Mouse (Mus musculus) right cerebral cortex, adult 18-20 months (tissue): ENCODE measurements around the gene Unc79.

Source experiments
- DNase-seq: peaks from one replicate; pipeline ENCODE4 v3.0.0; 2022; ENCODE audit warnings: mixed read lengths

Gene Unc79

GRCm38 (mm10) chr12:102948778-102949394 lies at the start of gene Unc79:
Gene Unc79, plus strand, starts transcription at chr12:102948859.
- peak; percentile 90 for DNase-seq

GRCm38 (mm10) chr12:102899091-102899490 lies 49.6 kb upstream of the Unc79 start, which contains the start of gene Cox8c:
Gene Cox8c, plus strand, starts transcription at chr12:102899316.
- no peak for DNase-seq

- DNase-seq: no peak
Observed at GRCm38 (mm10) chr12:102908191-102908590, 40.5 kb upstream of the Unc79 start.

GRCm38 (mm10) chr12:102916073-102916472 lies 32.6 kb upstream of the Unc79 start:
- DNase-seq: no peak

- DNase-seq: no peak
Observed at GRCm38 (mm10) chr12:102929764-102930163, 18.9 kb upstream of the Unc79 start.

- DNase-seq: no peak
Observed at GRCm38 (mm10) chr12:102930335-102930734, 18.3 kb upstream of the Unc79 start.

GRCm38 (mm10) chr12:102930789-102931188 lies 17.9 kb upstream of the Unc79 start:
- no peak for DNase-seq

GRCm38 (mm10) chr12:102935892-102936291 lies 12.8 kb upstream of the Unc79 start:
- no peak for DNase-seq

GRCm38 (mm10) chr12:102945571-102945970 lies 3.1 kb upstream of the Unc79 start:
- DNase-seq: no peak

GRCm38 (mm10) chr12:102947826-102948225 lies 833 bp upstream of the Unc79 start:
- no peak for DNase-seq

GRCm38 (mm10) chr12:102949395-102950208 lies 943 bp downstream of the Unc79 start:
- DNase-seq: peak; percentile 87

GRCm38 (mm10) chr12:102960051-102960775 lies 11.6 kb downstream of the Unc79 start:
- no peak for DNase-seq

GRCm38 (mm10) chr12:102961066-102961465 lies 12.4 kb downstream of the Unc79 start:
- DNase-seq: no peak

- no peak for DNase-seq
Observed at GRCm38 (mm10) chr12:102964486-102964885, 15.8 kb downstream of the Unc79 start.

- DNase-seq: no peak
Observed at GRCm38 (mm10) chr12:102980584-102980983, 31.9 kb downstream of the Unc79 start.

GRCm38 (mm10) chr12:102981543-102981942 lies 32.9 kb downstream of the Unc79 start:
- DNase-seq: no peak

- no peak for DNase-seq
Observed at GRCm38 (mm10) chr12:102985401-102985800, 36.7 kb downstream of the Unc79 start.

- no peak for DNase-seq
Observed at GRCm38 (mm10) chr12:102987736-102988135, 39.1 kb downstream of the Unc79 start.

GRCm38 (mm10) chr12:103008491-103008890 lies 59.8 kb downstream of the Unc79 start:
- DNase-seq: no peak

GRCm38 (mm10) chr12:103018161-103018560 lies 69.5 kb downstream of the Unc79 start:
- no peak for DNase-seq

GRCm38 (mm10) chr12:103036692-103037091 lies 88.0 kb downstream of the Unc79 start:
- DNase-seq: no peak

- no peak for DNase-seq
Observed at GRCm38 (mm10) chr12:103039332-103039731, 90.7 kb downstream of the Unc79 start.

GRCm38 (mm10) chr12:103040136-103040535 lies 91.5 kb downstream of the Unc79 start:
- DNase-seq: no peak

- DNase-seq: no peak
Observed at GRCm38 (mm10) chr12:103041401-103041800, 92.7 kb downstream of the Unc79 start.
